Mouse (Mus musculus) adrenal gland, postnatal 4 days (tissue): ENCODE results near the gene Cep57l1. TPM values are rescaled to one million over a fixed set of nuclear protein-coding genes. Genes with fewer than 3 reads are reported as not detected.

Experiments used
- DNase-seq, 2 experiments: peaks; one replicate each; pipeline ENCODE4 v3.0.0; 2021 to 2022; ENCODE audit warnings: low spot score in 2 of 2, mixed read lengths in 2 of 2
- microRNA-seq: library from miRNA; unstranded; fragments of <30 nt; microRNA quantifications from one replicate; pipeline ENCODE4 v1.2.0, GENCODE M21; 2021
- total RNA-seq, 2 experiments: library from RNA; stranded (reverse); gene quantifications; 2 replicates each; pipeline ENCODE4 v1.2.3; 2021

The Cep57l1 gene
- total RNA-seq, 2 experiments from 2014 or later: 16.6 to 18.2 TPM

DNA sequence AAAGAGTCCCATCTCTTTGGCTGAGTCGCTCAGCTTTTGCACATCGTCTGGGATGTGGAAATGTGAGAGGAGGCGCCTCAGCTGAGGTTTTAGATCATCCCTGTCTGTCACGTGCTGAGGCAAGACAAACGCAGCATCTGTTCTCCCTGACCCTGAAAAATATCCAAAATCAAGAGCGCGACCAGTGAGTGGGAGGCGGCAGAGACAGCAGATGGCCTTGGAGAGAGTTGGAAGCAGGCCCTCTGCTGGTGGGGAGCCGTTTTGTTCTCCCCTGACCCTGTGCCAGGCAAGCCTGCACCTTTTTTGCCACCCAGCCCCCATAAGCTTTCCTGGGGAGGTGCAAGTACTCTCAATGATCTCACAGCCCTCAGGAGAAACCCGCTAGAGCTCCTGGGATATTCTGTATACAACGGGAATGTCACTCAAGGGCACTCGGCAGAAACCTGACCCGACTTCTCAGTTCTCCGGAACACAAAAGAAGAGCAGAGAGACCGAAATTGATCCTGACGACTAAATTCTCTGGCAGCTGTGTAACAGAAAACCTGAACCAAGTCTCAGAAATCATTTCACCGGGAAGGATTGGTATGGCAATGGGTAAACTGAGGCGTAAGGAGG is 130.8 kb downstream of the Cep57l1 start:
- peak in 1 of 2 experiments; percentile 39 for DNase-seq

- DNase-seq: no peak
These were observed 132.3 kb downstream of the Cep57l1 start for GRCm38 (mm10) chr10:41677396-41677795.

DNA sequence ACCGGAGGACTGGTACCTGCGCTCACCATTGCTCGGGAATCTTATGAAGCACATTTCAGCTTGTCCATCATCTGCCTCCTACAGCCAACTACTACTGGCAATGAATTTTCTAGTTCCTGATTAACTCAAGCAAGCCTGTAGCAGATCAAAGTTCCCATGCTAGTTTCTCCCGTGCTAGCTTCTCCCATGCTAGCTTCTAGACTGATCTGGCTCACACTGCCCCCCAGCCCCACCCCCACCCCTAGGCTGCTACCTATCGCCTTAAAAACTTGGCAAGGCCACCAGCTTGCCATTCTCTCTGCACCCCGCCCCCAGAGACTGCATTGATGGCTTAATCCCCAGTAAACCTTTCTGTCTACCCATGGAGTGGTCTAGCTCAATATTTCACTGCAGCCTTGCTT is 133.0 kb downstream of the Cep57l1 start:
- DNase-seq: no peak

GRCm38 (mm10) chr10:41675842-41676571 is 133.7 kb downstream of the Cep57l1 start:
- no peak for DNase-seq

- no peak for DNase-seq
These were observed 134.4 kb downstream of the Cep57l1 start for GRCm38 (mm10) chr10:41675243-41675642.

DNA sequence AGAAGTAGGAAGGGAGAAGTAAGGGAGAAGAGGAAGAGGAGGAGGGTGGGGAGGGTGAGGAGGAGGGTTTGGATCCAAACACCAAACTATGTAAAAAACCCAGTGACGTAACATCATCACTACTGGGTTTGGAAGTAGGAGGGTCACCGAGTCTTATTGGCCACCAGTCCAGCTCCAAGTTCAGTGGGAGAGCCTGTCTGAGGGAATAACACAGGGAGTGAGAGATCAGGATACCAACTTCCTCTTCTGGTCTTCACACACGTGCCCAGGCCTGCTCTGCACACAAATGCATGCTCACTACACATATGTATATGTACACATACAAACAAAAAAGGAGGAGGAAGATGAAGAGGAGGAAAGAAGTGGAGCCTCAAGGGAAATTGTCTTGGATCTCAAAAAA is 135.3 kb downstream of the Cep57l1 start:
- DNase-seq: no peak

- DNase-seq: no peak
These were observed 139.5 kb downstream of the Cep57l1 start for GRCm38 (mm10) chr10:41670196-41670595.

Small RNAs within 50 kb of the gene (microRNA-seq; reads per million reads assigned to microRNA genes)
- gene Mir3473b: not detected

Other genes starting within 250 kb of the Cep57l1 start
- gene Ccdc162, start 93.2 kb downstream of the Cep57l1 start, total RNA-seq: under 1 TPM; 0.31 to 0.76 TPM
- gene Sesn1, start 64 bp upstream of the Cep57l1 start, total RNA-seq: 10 to 100 TPM; 31.1 to 35.5 TPM
- 1 to 10 TPM; 2.8 to 3.0 TPM for gene Armc2, start 208.6 kb upstream of the Cep57l1 start, total RNA-seq